Mouse (Mus musculus) liver, postnatal 0 days (tissue): ENCODE results near the gene Sycp2l.

Source experiments
- CTCF ChIP-seq: sonication (generic); IDR thresholded peaks from 2 replicates; pipeline ENCODE4 v1.5.1; 2016; ENCODE audit warnings: antibody characterized with exemption, low read depth
- EP300 ChIP-seq: IDR thresholded peaks from 2 replicates; pipeline ENCODE4 v1.6.1; 2016; ENCODE audit warnings: antibody characterized with exemption, low read depth, mild to moderate bottlenecking

DNA sequence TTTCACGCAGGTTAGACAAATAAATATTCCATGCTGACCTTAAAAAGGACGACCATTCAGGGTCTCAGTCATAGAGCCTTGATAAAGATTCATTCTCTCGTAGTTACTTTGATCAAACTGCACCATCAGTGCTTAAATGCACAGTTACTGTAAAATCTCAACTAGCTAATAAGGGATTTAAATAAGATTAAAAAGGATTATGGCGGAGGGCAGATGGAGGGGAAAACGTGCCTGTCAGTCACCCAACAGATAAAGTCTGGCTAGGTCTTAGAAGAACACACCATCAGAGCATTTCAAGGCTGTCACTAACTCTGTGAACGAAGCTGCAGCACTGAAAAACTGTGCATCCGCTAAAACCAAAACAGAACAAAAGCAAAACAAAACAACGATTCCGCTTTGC, 36.2 kb upstream of the Sycp2l start:
- TF ChIP-seq CTCF: no peak
- TF ChIP-seq EP300: no peak
